Mouse (Mus musculus) heart, embryonic 14.5 days (tissue): ENCODE measurements around the gene Zfp687. TPM values are rescaled to one million over a fixed set of nuclear protein-coding genes. Genes with fewer than 3 reads are reported as not detected.

Source experiments
- ATAC-seq: fragments of 200-750 bp; cut with Nextera tagmentation; 2 replicates; pipeline ENCODE4 v1.8.0; 2017; ENCODE audit warnings: low read depth, moderate TSS enrichment; ENCODE audit not compliant: insufficient number of reproducible peaks, insufficient read depth, low FRiP score
- H3K27ac ChIP-seq, 2 experiments: fragments of 200-500 bp in 1 of 2; fragments of 300-500 bp in 1 of 2; sonication (generic) in 1 of 2; replicated peaks in 1 of 2; 2 replicates each; pipeline ENCODE4 v1.5.1; 2012 to 2014; ENCODE audit warnings: low read depth in 2 of 2, low read length in 2 of 2, control low read depth in 1 of 2, mild to moderate bottlenecking in 1 of 2, mixed read lengths in 1 of 2; ENCODE audit not compliant: control insufficient read depth in 1 of 2, insufficient read depth in 1 of 2
- H3K27me3 ChIP-seq: fragments of 300-500 bp; sonication (generic); 2 replicates; pipeline ENCODE4 v1.6.1; 2014; ENCODE audit warnings: mild to moderate bottlenecking, low read length, control low read depth; ENCODE audit not compliant: control insufficient read depth, insufficient read depth
- H3K36me3 ChIP-seq: fragments of 300-500 bp; sonication (generic); 2 replicates; pipeline ENCODE4 v1.6.1; 2014; ENCODE audit warnings: mild to moderate bottlenecking, control low read depth, low read length, mixed read lengths; ENCODE audit not compliant: control insufficient read depth, insufficient read depth
- H3K4me1 ChIP-seq, 2 experiments: fragments of 200-500 bp in 1 of 2; fragments of 300-500 bp in 1 of 2; sonication (generic) in 1 of 2; 2 replicates each; pipeline ENCODE4 v1.6.1; 2012 to 2014; ENCODE audit warnings: low read length in 2 of 2, control low read depth in 1 of 2, mixed read lengths in 1 of 2; ENCODE audit not compliant: control insufficient read depth in 2 of 2, insufficient read depth in 2 of 2
- H3K4me2 ChIP-seq: fragments of 300-500 bp; sonication (generic); 2 replicates; pipeline ENCODE4 v1.6.1; 2014; ENCODE audit warnings: mild to moderate bottlenecking, low read length
- H3K4me3 ChIP-seq, 2 experiments: fragments of 200-500 bp in 1 of 2; fragments of 300-500 bp in 1 of 2; sonication (generic) in 1 of 2; 2 replicates each; pipeline ENCODE4 v1.5.1; 2012 to 2014; ENCODE audit warnings: low read length in 2 of 2, mild to moderate bottlenecking in 2 of 2, control low read depth in 1 of 2, low read depth in 1 of 2, moderate library complexity in 1 of 2; ENCODE audit not compliant: control insufficient read depth in 1 of 2, insufficient read depth in 1 of 2
- H3K9ac ChIP-seq: fragments of 300-500 bp; sonication (generic); 2 replicates; pipeline ENCODE4 v1.6.1; 2014; ENCODE audit warnings: mild to moderate bottlenecking, low read length
- H3K9me3 ChIP-seq: fragments of 300-500 bp; sonication (generic); 2 replicates; pipeline ENCODE4 v1.6.1; 2016; ENCODE audit warnings: low read length, control low read depth; ENCODE audit not compliant: control insufficient read depth
- WGBS: fragments of 180-500 bp; shearing (Covaris S2); extraction: QIAGEN DNeasy Blood & Tissue Kit; methylation state at CpG from one replicate; pipeline ENCODE4 v1.1.7; 2014; 5-methylcytosine and 5-hydroxymethylcytosine counted together
- polyA plus RNA-seq: library from polyadenylated mRNA; unstranded; fragments of >200 nt; fragmentation: Nextera tagmentation; extraction: Ambion mirVana; gene quantifications from 2 replicates; pipeline ENCODE4 v1.2.1, GENCODE M21; 2014

Zfp687 gene
- polyA plus RNA-seq, 1 experiment from 2014 or later: 16.9 TPM

DNA sequence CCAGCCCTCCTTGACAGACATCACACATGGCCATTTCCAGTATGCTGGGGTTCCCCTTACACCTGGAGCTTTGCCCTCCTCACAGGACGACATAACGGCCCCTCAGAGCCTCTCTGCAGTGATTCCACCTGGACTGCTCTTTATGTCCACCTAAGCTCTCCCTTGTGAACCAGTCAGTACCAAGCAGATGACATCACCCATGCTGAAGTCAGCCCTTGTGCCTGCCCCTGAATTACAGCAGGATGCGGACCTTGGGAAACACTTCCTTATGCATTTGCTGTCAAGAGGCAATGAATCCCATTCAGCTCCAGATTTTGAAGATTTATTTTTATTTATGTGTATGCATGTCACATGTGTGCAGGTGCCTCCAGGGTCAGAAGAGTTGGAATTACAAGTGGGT, 32.7 kb upstream of the Zfp687 start:
- Histone ChIP-seq H3K4me2 (no peak overlapping the region), H3K36me3 (no peaks in the 10 kb centered on the region), H3K9me3 (no peaks in the 10 kb centered on the region), H3K27me3 (no peaks in the 10 kb centered on the region), H3K4me3 (no peak overlapping the region), H3K4me1 (peaks cover 0 to 3% of the 10 kb centered on the region in 2 experiments; a peak in 1 of 4 replicates), H3K27ac (no peak overlapping the region), H3K9ac (no peak overlapping the region)
- WGBS: 58% methylated on average over 3 of the region's 3 CpGs
- no peak for ATAC-seq

DNA sequence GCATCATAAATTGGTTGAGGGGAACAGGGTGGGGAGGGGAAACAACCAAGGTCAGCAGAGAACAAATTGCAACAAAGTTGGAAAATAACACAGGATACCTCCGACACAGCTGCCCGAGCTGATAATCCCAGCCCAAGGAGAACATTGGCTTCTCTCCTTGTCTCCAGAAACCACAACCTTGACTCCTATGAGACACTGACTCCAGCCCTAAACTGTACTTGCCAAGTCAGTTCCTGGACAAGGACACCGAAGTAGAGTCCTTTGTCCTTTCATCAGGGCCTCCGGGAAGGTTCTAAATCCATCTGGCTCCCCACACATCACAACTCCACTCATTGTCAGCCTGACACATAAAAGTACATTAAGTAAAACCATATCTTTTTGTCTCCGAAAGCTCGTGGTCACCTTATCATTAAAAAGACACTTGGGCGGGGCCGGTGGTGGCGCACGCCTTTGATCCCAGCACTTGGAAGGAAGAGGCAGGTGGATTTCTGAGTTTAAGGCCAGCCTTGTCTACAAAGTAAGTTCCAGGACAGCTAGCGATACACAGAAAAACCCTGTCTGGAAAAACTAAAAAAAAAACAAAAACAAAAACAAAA, 31.3 kb upstream of the Zfp687 start:
- no peak for ATAC-seq
- Histone ChIP-seq H3K9ac (no peak overlapping the region), H3K36me3 (no peaks in the 10 kb centered on the region), H3K4me2 (no peak overlapping the region), H3K4me1 (peaks cover 0 to 8% of the 10 kb centered on the region in 2 experiments; a peak in 2 of 4 replicates), H3K27ac (no peak overlapping the region), H3K4me3 (no peak overlapping the region), H3K27me3 (no peaks in the 10 kb centered on the region), H3K9me3 (no peaks in the 10 kb centered on the region)
- 72% methylated on average over 11 of the region's 11 CpGs for WGBS

DNA sequence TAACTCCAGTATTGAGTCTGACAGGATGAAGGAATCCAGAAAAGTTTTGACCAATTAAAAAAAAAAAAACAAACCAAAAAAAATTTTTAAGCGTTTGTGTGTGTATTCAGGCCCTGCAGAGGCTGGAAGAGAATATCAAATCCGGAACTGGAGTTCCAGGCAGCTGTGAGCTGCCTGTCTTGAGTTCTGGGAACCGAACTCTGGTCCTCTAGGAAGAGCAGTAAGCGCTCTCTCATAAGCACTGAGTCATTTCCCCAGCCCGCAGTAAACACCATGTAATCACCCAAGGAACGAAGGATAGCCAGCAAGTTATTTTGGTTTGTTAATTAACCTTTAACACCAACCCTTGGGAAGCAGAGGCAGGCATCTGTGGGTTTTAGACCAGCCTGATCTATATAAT, 28.0 kb upstream of the Zfp687 start:
- 67% methylated on average over 6 of the region's 6 CpGs for WGBS
- Histone ChIP-seq H3K9me3 (no peaks in the 10 kb centered on the region), H3K9ac (no peak overlapping the region), H3K4me3 (no peak overlapping the region), H3K27ac (no peak overlapping the region), H3K36me3 (peaks cover 15% of the 10 kb centered on the region), H3K4me1 (peaks cover 0 to 12% of the 10 kb centered on the region in 2 experiments; a peak in 2 of 4 replicates), H3K4me2 (no peak overlapping the region), H3K27me3 (no peaks in the 10 kb centered on the region)
- no peak for ATAC-seq

DNA sequence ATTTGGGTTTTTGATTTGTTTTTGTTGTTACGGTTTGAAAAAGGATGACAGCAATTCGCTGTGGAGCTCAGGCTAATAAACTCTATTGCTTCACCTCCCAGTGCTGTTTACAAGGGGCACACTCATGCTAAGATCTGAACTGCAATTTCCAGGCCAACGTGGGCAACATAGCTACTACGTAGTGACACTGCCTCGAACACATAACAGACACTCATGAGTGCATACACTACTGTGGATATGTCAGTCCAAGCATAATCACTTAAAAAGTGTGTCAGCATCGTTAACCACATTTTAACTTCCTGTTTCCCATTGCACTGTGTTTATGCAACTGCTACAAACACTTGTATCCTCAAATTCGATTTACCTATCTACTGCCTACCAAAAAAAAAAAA, 27.6 kb upstream of the Zfp687 start:
- Histone ChIP-seq H3K9ac (peak overlapping the region; percentile 87), H3K27me3 (no peaks in the 10 kb centered on the region), H3K4me2 (peak overlapping the region; percentile 82), H3K27ac (peak overlapping the region; percentile 42 to 66; a peak in 3 of 4 replicates), H3K4me1 (peaks cover 0 to 12% of the 10 kb centered on the region in 2 experiments; a peak in 2 of 4 replicates), H3K4me3 (peak overlapping the region; percentile 28 to 73; a peak in 3 of 4 replicates), H3K9me3 (no peaks in the 10 kb centered on the region), H3K36me3 (peaks cover 19% of the 10 kb centered on the region)
- no peak for ATAC-seq
- 26% methylated on average over 7 of the region's 7 CpGs for WGBS

DNA sequence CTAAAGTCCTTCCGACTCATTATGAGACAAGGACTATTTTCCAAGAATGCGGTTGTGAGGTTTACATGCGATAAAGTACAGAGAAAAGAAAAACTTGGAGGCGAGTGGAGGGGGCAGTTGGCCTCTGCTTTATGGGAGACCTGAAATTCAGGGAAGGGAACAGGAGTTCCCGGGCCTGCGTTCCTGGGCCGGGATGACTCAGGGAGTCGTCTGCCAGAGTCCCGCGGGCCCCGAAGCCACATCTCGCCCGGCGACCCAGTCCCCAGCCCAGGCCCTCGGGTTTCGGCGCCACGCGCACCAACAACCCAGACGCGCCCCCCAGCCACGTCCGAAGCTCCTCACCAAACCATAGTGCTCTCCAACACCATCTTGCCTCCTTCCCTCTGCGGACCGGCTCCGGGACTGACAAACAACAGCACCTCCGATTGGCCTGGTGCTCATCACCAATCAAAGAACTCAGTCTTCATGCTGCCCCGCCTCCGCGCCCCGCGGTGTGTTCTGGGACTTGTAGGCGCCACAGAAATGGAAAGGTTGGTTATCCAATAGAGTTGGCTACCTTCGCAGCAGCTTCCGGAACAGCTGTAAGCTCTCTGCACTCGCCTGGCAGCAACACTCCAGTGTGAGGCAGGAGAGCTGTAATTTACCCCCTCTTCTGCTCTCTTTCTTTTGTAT, 27.1 kb upstream of the Zfp687 start, which contains the start of gene Psmd4:
Gene Psmd4 (minus strand): TSS at position 449 of the 672 bp plus-strand sequence.
- WGBS: under 1% methylated on average over 36 of the region's 36 CpGs
- Histone ChIP-seq H3K36me3 (peaks cover 21% of the 10 kb centered on the region), H3K9me3 (no peaks in the 10 kb centered on the region), H3K4me1 (peaks cover 0 to 12% of the 10 kb centered on the region in 2 experiments; a peak in 2 of 4 replicates), H3K27ac (peak within 1 kb of the TSS; percentile 42 to 66; a peak in 3 of 4 replicates), H3K4me3 (peak within 1 kb of the TSS; percentile 68 to 73), H3K9ac (peak within 1 kb of the TSS; percentile 87), H3K4me2 (peak within 1 kb of the TSS; percentile 82), H3K27me3 (no peaks in the 10 kb centered on the region)
- peak; percentile 98 for ATAC-seq

DNA sequence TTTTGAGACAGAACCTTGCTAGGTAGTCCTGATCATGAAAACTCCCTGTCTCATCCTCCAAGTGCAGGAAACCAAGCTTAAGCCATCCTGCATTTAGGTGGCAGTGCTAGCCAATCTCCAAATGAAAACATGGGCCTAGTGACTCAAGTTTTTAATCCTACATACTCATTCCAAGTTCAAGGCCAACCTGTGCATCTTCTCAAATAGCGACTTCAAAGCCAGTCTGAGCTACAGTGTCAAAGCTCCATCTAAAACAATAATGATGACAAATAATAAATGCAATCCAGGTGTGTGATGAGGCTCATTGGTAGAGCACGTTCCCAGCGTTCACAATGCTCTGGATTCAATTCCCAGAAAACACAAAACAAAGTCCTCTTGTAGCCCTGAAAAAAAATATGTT, 26.4 kb upstream of the Zfp687 start:
- Histone ChIP-seq H3K27me3 (no peaks in the 10 kb centered on the region), H3K4me3 (peak overlapping the region; percentile 68 to 73; a peak in 3 of 4 replicates), H3K27ac (no peak overlapping the region; a peak in 1 of 4 replicates), H3K4me2 (peak overlapping the region; percentile 82), H3K4me1 (peaks cover 0 to 12% of the 10 kb centered on the region in 2 experiments; a peak in 2 of 4 replicates), H3K36me3 (peaks cover 25% of the 10 kb centered on the region), H3K9me3 (no peaks in the 10 kb centered on the region), H3K9ac (peak overlapping the region; percentile 87)
- ATAC-seq: no peak
- 12% methylated on average over 3 of the region's 3 CpGs for WGBS

DNA sequence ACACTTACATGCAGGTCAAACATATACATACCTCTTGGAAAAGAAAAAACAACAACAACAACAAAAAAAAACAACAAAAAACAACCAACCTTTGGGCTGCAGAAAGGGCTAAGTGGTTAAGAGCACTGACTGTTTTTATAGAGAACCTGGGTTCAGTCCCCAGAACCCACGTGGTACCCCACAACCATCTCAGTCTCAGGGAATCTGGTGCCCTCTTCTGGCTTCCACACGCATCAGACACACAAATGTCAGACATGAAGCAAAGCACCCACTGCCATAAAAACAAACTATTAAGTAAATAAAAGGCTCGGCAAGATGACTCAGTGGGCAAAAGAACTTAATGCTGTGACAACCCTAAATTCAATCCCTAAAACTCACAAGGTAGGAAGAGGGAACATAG, 14.7 kb upstream of the Zfp687 start:
- peaks cover 54% of the 10 kb centered on the region for H3K36me3 ChIP-seq
- H3K9me3 ChIP-seq: no peaks in the 10 kb centered on the region
- ATAC-seq: no peak
- no peak overlapping the region for H3K4me2 ChIP-seq
- no peak overlapping the region for H3K9ac ChIP-seq
- no peaks in the 10 kb centered on the region for H3K27me3 ChIP-seq
- WGBS: 81% methylated on average over 3 of the region's 3 CpGs
- no peak overlapping the region for H3K4me3 ChIP-seq
- H3K4me1 ChIP-seq: peaks cover 14 to 21% of the 10 kb centered on the region in 2 experiments
- no peak overlapping the region for H3K27ac ChIP-seq
